ENCODE assay signal across 8 mouse cellular contexts in genomic region chr11:60935326-60935974, GRCm38 (mm10). TPM values are rescaled to one million over a fixed set of nuclear protein-coding genes. Genes with fewer than 3 reads are reported as not detected.
DNase-seq lines count a peak whose midpoint lies in the region; ATAC-seq and TF ChIP-seq lines count a peak whose summit lies in the region.

No protein-coding gene starts in this region.

- no peaks in the 10 kb centered on the region for H3K27me3 ChIP-seq in C2C12 (ENCODE audit: control insufficient read depth, insufficient read depth, insufficient read length)
- H3K27me3 ChIP-seq in limb, embryonic 14.5 days (ENCODE audit: control insufficient read depth, insufficient read depth, low read length), result no peaks in the 10 kb centered on the region
- H3K27me3 ChIP-seq in forebrain, embryonic 12.5 days, result peaks cover 9% of the 10 kb centered on the region

- no peak overlapping the region for H3K4me3 ChIP-seq in C2C12 (ENCODE audit: insufficient read depth, poor library complexity, severe bottlenecking)
- H3K4me3 ChIP-seq in limb, embryonic 14.5 days (replicated peaks; ENCODE audit: low read length), result no peak overlapping the region
- no peak overlapping the region for H3K4me3 ChIP-seq in forebrain, embryonic 12.5 days (replicated peaks)

- H3K79me3 ChIP-seq in C2C12 (ENCODE audit: low read depth), result peaks cover 81% of the 10 kb centered on the region

- no peak overlapping the region for H3K27ac ChIP-seq in limb, embryonic 14.5 days (replicated peaks; ENCODE audit: low read depth, low read length)
- no peak overlapping the region for H3K27ac ChIP-seq in forebrain, embryonic 12.5 days

- 0 out of 2 replicates have a peak overlapping the region, but pooled peaks have one; percentile 25 for H3K9ac ChIP-seq in limb, embryonic 14.5 days (ENCODE audit: low read depth, low read length, severe bottlenecking)
- no peak overlapping the region for H3K9ac ChIP-seq in forebrain, embryonic 12.5 days

- TF ChIP-seq CTCF in C2C12 (IDR thresholded peaks at IDR 0.05; ENCODE audit: control insufficient read depth, insufficient read depth, insufficient read length), result no peak

- TF ChIP-seq POLR2A in limb, embryonic 14.5 days (IDR thresholded peaks at IDR 0.05; ENCODE audit: borderline replicate concordance, extremely low read depth, insufficient read depth, insufficient read length), result no peak

- H3K4me1 ChIP-seq in limb, embryonic 14.5 days (ENCODE audit: control insufficient read depth, insufficient read depth, low read length), result peaks cover 8% of the 10 kb centered on the region
- peaks cover 32% of the 10 kb centered on the region for H3K4me1 ChIP-seq in forebrain, embryonic 12.5 days

- no peak for DNase-seq in limb, embryonic 14.5 days (ENCODE audit: low spot score)
- DNase-seq in naive thymus-derived CD4-positive, alpha-beta T cell, adult 2 months (ENCODE audit: low read depth), result peak; percentile 74
- DNase-seq in urinary bladder, postnatal 36 days (ENCODE audit: low spot score in 2 of 2), result peak; percentile 63 to 81

- peaks cover 56% of the 10 kb centered on the region for H3K36me3 ChIP-seq in C2C12 (ENCODE audit: control insufficient read depth, insufficient read depth)
- H3K36me3 ChIP-seq in limb, embryonic 14.5 days (ENCODE audit: control insufficient read depth, insufficient read depth, low read length), result no peaks in the 10 kb centered on the region
- no peaks in the 10 kb centered on the region; the same call in 1 of the 2 replicates for H3K36me3 ChIP-seq in forebrain, embryonic 12.5 days (replicated peaks)

- no peak overlapping the region for H3K4me2 ChIP-seq in limb, embryonic 14.5 days (replicated peaks; ENCODE audit: low read depth, low read length, severe bottlenecking)
- no peak overlapping the region for H3K4me2 ChIP-seq in forebrain, embryonic 12.5 days

- H3ac ChIP-seq in C2C12 (ENCODE audit: control insufficient read depth, insufficient read length, low read depth), result peak overlapping the region; percentile 52

- WGBS in limb, embryonic 14.5 days, result 80% methylated on average over 7 of the region's 7 CpGs
- 91% methylated on average over 7 of the region's 7 CpGs for WGBS in forebrain, embryonic 12.5 days

- ATAC-seq in activated CD4-positive, CD25-positive, alpha-beta regulatory T cell, adult 4 months, result peak; percentile 77
- ATAC-seq in frontal cortex, adult (ENCODE audit: low TSS enrichment), result peak; percentile 76
- peak; percentile 79 to 84 for ATAC-seq in hematopoietic stem cell, adult 5-6 weeks (replicated peaks in 1 of 2; ENCODE audit: insufficient read depth in 1 of 2, low FRiP score in 2 of 2, low TSS enrichment in 1 of 2, low read depth in 1 of 2, poor library complexity in 2 of 2, severe bottlenecking in 2 of 2)
- ATAC-seq in limb, embryonic 14.5 days (ENCODE audit: low FRiP score, low read depth), result no peak
- no peak for ATAC-seq in forebrain, embryonic 12.5 days (ENCODE audit: low FRiP score)

- no peaks in the 10 kb centered on the region for H3K9me3 ChIP-seq in limb, embryonic 14.5 days (ENCODE audit: control insufficient read depth, low read length)
- no peaks in the 10 kb centered on the region for H3K9me3 ChIP-seq in forebrain, embryonic 12.5 days

- peaks cover 98% of the 10 kb centered on the region for H3K79me2 ChIP-seq in C2C12 (ENCODE audit: control insufficient read depth, insufficient read depth)

TF ChIP-seq in C2C12, 6 proteins besides CTCF, POLR2A, EP300 and RAD21:
- TF ChIP-seq MAX (IDR thresholded peaks at IDR 0.05) (peak; percentile 65), FOSL1 (IDR thresholded peaks at IDR 0.05; ENCODE audit: insufficient read depth, low read length, poor library complexity, severe bottlenecking) (peak; percentile 99), MYOD1 (IDR thresholded peaks at IDR 0.05; ENCODE audit: control insufficient read depth, insufficient read length, low read depth) (peak; percentile 38), CEBPB (IDR thresholded peaks at IDR 0.05; ENCODE audit: low read depth) (no peak)
TF ChIP-seq in C2C12: peak in this region for 3.

RNA-seq across cellular contexts. Expression of gene Map2k3, which starts 3.6 kb away (rescaled TPM):
- 183 TPM for polyA plus RNA-seq in C2C12 (2012; fragmentation: generic; extraction: Trizol)
- 10 to 100 TPM; 58.3 to 66.8 TPM for polyA plus RNA-seq in activated CD4-positive, CD25-positive, alpha-beta regulatory T cell, adult 4 months (2017; shearing (Covaris generic))
- total RNA-seq in hematopoietic stem cell, adult 5-6 weeks (2017), result 20.5 and 23.0 TPM in 2 replicates
- 34.3 and 52.1 TPM in 2 replicates for polyA plus RNA-seq in limb, embryonic 14.5 days (2012; rRNA removed)
- polyA plus RNA-seq in limb, embryonic 14.5 days (2014; fragmentation: Nextera tagmentation; extraction: Ambion mirVana), result 76.4 and 83.1 TPM in 2 replicates
- 40.5 and 43.7 TPM in 2 replicates for polyA plus RNA-seq in forebrain, embryonic 12.5 days (2016; fragmentation: Nextera tagmentation; extraction: Ambion mirVana)

RNA-seq across cellular contexts. Expression of gene Natd1, which starts 20.9 kb away (rescaled TPM):
- 8.4 TPM for polyA plus RNA-seq in C2C12 (2012; fragmentation: generic; extraction: Trizol)
- polyA plus RNA-seq in activated CD4-positive, CD25-positive, alpha-beta regulatory T cell, adult 4 months (2017; shearing (Covaris generic)), result 1 to 10 TPM; 5.7 to 6.8 TPM
- total RNA-seq in hematopoietic stem cell, adult 5-6 weeks (2017), result 1.8 and 2.1 TPM in 2 replicates
- polyA plus RNA-seq in limb, embryonic 14.5 days (2012; rRNA removed), result 25.5 and 36.0 TPM in 2 replicates
- polyA plus RNA-seq in limb, embryonic 14.5 days (2014; fragmentation: Nextera tagmentation; extraction: Ambion mirVana), result 21.6 and 23.7 TPM in 2 replicates
- polyA plus RNA-seq in forebrain, embryonic 12.5 days (2016; fragmentation: Nextera tagmentation; extraction: Ambion mirVana), result 24.1 and 29.9 TPM in 2 replicates

RNA-seq across cellular contexts. Expression of gene Tmem11, which starts 56.4 kb away (rescaled TPM):
- 61.5 TPM for polyA plus RNA-seq in C2C12 (2012; fragmentation: generic; extraction: Trizol)
- 10 to 100 TPM; 27.9 to 28.2 TPM for polyA plus RNA-seq in activated CD4-positive, CD25-positive, alpha-beta regulatory T cell, adult 4 months (2017; shearing (Covaris generic))
- total RNA-seq in hematopoietic stem cell, adult 5-6 weeks (2017), result 72.1 and 81.6 TPM in 2 replicates
- 82.5 and 88.5 TPM in 2 replicates for polyA plus RNA-seq in limb, embryonic 14.5 days (2012; rRNA removed)
- polyA plus RNA-seq in limb, embryonic 14.5 days (2014; fragmentation: Nextera tagmentation; extraction: Ambion mirVana), result 67.7 and 70.7 TPM in 2 replicates
- polyA plus RNA-seq in forebrain, embryonic 12.5 days (2016; fragmentation: Nextera tagmentation; extraction: Ambion mirVana), result 49.6 and 52.1 TPM in 2 replicates

Comparison
In these comparisons a context has a peak if more than half of its experiments do, and no peak if none do; other contexts are left out.
1. ATAC-seq: peak in activated CD4-positive, CD25-positive, alpha-beta regulatory T cell, adult 4 months (single experiment), frontal cortex, adult (single experiment) and hematopoietic stem cell, adult 5-6 weeks (2 of 2); none in limb, embryonic 14.5 days (single experiment) and forebrain, embryonic 12.5 days (single experiment).